Mouse (Mus musculus): ENCODE measurements around the gene Pde8b. TPM values are rescaled to one million over a fixed set of nuclear protein-coding genes. Genes with fewer than 3 reads are reported as not detected.
"Not testable (repeated sequence)": the region's sequence is repeated elsewhere in the genome, so short reads cannot be mapped to it uniquely, and the experiment has no call there.

Gene Pde8b
- total RNA-seq, 4 experiments from 2014 or later: 2.5 to 5.2 (median 3.2) TPM

DNA sequence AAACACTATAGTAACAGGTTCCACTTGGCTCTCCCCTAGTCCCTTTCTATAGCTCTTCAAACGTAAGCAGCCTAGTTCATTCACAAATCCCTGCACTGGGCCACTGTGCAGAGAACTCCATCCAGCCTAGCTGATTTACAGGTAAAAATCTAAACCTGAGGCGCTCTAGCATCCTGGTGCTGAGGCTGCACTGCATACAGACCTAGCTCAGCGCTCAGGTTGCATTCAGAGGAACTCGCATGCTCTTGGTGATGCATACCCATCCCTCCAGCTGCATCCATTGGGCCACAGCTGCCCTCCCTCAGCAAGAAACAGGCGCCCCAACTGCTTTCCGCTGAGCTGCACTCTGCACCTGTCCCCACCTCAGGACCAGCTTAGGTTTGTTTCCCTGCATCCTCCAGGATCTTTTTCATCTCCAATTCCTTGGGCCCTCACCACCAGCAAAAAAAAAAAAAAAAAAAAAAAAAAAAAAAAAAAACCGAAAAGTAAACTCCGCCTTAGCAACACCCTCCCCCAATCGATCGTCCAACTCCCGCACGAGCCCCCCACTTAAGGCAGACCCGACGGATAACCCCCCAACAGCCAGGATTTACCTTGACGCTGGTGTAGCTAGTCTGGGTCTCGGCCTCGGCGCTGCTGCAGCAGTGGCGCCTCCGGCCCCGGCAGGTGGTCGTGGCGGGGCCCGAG, 28.1 kb downstream of the Pde8b start:
- no peak for DNase-seq (ENCODE audit: low spot score)

DNA sequence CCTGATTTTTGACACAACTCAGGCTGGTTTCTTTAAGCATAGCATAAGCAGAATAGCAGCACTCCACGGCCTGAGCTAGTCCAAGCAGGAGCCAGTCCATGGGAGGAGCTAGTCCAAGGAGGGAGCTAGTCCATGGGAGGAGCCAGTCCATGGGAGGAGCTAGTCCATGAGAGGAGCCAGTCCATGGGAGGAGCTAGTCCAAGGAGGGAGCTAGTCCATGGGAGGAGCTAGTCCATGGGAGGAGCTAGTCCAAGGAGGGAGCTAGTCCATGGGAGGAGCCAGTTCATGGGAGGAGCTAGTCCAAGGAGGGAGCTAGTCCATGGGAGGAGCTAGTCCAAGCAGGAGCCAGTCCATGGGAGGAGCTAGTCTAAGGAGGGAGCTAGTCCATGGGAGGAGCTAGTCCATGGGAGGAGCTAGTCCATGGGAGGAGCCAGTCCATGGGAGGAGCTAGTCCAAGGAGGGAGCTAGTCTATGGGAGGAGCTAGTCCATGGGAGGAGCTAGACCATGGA, 34.4 kb downstream of the Pde8b start:
- DNase-seq (ENCODE audit: low spot score): not testable (repeated sequence)

DNA sequence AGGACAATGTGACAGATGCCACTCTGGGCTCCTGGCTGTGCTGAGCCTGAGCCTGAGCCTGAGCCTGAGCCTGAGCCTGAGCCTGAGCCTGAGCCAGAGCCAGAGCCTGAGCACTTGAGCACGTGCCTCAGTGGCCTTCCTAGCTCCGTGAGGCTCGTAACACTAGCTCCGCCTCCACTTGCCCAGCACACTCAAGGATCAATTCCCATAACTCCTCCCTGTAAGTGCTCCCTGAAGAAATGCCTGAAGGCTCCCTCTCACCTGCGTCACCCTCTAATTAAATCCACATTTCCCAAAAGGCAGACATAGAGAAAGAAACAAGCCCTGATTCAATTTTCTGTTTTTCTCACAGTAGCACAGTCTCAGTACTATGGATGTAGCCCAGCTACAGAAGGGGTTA, 37.8 kb downstream of the Pde8b start:
- no peak for DNase-seq (ENCODE audit: low spot score)

DNA sequence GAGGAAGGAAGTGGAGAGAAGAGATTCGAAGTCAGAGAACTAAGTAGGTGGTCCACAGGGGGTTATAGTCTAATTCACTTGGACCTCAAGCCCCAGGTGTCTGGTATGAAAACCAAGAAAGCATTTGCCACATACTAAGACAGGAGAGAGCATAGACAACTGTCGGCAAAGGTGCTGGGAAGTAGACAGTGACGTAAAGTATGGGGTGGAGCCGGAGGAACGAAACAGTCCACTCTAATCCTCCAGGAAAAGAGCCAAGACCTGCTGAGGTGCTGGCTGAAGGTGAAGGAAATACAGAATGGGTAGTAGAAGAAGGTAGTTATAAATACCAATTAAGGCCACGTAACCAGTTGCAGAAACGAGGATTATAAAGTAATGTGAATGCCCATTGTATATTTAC, 42.8 kb downstream of the Pde8b start:
- not testable (repeated sequence) for DNase-seq (ENCODE audit: low spot score)

DNA sequence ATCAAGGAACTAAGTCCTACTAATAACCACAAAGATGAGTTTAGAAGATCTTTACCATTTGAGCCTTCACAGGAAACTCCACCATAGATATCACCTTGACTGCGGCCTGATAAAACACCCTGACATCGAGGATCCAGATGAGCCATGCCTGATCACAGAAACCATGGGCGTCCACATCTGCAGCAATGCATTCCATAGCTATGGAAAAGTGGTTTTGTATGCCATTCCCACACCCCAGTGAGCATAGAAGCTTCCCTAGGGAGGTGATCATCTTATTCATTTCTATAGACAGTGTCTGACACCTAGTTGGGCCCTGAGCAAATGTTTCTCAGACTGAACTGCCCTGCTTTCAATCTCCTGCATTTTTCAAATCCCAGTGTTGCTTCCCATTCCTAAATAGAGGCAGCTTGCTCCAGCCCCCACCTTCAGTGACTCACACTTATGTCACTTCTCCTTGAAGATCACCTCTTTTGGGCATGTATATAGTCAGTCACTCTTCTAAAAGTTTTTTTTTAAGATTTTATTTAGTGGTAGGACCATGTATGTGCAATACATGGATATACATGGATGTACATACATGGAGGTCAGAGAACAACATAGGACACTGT, 47.9 kb downstream of the Pde8b start:
- no peak for DNase-seq (ENCODE audit: low spot score)

DNA sequence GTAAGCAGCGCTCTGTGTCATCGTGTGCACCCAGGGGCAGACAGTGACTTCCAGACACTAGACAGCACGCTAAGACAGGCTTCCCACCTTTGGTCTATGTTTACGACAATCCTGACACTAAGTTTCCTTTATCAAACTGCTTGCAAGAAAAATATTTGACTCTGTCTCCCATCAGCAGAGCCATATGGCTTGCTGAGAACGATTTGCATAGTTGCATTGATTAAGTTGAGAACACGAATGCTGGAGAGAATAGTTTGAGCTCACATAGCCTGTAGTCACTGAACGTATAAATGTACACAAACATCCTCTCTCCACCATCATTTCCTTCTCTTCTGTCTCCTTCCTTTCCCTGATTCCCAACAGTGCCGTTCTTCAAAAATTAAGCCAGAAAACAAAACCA, 49.3 kb downstream of the Pde8b start:
- DNase-seq (ENCODE audit: low spot score): no peak

DNA sequence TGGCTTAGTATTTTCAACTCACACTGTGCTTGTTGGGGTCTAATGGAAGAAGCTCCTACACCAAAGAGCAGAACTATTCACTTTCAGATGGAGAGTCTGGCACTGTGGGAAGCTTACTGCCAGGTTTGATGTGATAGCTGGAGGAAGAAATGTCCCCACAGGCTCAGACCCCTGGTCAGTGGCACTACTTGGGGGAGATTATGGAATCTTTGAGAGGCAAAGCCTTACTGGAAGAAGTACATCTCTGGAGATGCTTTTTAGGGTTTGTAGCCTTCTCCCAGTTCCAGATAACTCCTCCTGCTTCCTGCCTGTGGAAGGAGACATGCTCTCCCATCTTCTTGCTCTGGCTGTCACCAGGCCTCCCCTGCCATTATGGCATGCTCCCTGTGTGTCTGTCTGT, 50.1 kb downstream of the Pde8b start:
- DNase-seq (ENCODE audit: low spot score): no peak

DNA sequence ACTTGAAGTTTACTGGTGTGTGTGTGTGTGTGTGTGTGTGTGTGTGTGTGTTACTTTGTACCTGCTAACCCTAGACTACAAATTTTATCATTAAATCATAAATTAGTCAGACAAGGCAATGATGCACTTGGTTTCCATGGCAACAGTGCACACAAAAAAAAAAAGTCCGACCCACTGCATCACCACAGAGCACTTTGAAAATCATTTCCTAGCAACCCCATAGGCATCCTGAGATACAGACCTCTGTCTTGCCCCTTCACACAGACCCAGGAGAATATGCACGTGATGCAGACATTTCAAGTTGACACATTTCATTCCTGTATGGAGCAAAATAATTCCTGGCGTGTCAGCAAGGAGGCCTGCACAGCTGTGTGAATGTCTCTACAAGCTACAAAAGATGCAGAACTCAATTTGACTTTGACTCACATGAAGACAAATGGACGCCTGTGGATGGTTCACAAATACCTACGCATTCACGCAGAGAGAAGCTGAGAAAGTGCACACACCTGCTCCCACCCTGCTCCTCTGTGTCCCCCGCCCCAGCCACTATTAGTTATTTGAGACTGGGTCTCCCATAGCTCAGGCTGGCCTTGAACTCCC, 53.9 kb downstream of the Pde8b start:
- no peak for DNase-seq (ENCODE audit: low spot score)

DNA sequence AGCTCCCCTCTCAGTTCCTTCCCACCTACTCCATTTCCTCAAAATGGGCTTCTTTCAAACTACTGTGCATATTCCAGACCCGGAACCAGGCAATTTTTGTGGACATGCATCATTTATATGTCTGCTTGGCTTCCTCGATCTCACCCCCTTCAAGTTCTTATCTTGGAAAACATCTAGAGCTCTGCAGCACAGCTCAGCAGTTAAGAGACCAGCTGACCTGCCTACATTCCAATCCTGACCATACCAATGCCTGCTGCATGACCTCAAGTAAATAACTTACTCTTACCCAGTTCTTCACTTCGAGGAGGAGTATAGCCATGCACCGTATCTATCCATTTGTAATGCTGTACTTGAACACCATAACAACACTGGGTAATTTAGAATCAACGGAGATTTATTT, 58.2 kb downstream of the Pde8b start:
- no peak for DNase-seq (ENCODE audit: low spot score)

DNA sequence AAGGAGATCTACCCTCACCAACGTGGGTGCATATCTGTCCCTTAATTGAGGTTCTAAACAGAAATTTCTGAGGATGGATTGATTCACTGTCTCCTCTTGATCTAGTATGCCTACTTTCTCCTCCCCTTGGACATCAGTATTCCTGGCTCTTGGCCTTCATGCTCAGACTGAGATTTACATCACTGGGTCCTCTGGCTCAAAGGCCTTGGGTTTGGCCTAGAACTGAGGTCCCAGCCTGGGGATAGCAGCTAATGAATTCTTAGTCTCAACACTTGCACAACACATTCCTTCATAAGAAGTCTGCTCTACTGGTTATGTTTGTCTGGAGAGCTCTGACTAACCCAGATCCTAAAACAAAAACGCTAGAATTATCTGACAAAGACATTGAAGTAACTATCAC, 61.0 kb downstream of the Pde8b start:
- DNase-seq (ENCODE audit: low spot score): no peak

DNA sequence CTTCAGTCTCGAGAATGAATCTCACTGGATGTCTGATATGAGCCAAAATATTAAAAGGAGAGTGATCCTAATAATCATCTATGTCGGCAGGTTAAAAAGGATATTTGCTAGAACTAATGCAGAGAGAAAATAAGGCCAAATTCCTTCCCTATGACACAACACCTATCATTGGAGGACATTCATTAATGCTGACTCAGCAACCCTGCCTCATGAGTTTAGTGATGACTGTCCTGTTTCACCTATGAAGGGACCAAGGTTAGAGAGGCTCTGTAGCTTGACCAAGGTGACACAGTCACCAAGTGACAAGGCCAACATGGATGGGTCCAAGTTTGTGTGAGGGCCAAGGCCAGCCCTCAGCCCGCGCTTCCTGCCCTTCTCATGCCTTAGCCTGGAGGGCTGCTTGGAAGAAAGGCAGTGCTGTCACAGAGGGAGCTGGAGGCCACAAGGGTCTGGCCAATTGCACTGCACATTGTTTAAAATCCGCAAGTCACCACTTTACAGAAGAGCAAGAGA, 62.9 kb downstream of the Pde8b start:
- DNase-seq (ENCODE audit: low spot score): no peak

DNA sequence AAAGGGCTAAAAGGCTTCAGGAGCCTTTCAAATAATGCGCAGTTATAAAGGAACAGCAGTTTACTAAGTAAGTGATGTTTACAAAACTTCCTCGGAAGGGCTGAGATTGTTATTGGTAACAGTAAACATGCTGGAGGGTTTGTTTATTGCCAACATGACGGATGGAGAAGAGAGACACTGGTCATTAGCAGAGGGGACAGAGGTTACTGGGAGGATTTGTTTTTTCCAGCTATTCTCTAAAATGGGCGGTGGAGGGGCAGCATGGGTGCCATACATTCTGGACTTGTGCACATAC, 63.4 kb downstream of the Pde8b start:
- DNase-seq (ENCODE audit: low spot score): no peak

DNA sequence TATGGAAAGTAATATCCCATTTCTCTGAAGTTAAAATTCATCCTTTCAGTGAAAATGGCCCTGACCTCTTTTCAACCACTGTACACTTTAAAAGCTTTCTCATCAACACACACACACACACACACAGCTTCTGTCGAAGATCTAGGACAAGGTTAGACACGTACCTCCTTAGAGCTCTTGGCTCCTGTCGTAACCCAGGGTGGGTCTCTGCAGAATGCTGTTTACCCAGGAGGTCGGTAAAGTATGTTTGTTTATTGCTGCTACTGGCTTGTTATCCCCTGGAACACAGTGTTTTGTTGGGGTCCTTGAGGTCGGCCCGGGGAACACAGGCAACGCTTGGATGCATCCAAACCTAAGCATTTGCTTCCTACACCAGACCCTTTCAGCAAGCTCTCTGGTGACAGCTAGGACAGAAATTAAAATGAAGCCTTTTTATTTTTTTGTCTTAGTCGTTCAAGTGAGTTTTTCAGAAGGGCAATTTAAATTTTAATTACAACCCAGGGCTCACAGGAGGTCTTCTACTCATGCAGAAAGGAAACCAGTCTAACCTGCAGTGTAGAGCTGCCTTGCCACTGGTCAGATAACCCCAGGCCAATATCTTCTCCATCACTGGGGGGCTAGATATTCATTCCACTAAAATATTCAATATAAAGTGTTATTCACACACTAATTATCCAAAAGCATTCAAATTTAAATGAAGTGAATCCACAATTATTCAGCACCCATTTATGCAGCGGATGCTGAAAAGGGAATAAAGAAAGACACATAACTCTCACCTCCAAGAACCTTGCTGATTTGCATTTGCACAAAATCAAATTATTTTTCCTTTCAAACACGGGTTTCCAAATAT, 64.0 kb downstream of the Pde8b start:
- no peak for DNase-seq (ENCODE audit: low spot score)

DNA sequence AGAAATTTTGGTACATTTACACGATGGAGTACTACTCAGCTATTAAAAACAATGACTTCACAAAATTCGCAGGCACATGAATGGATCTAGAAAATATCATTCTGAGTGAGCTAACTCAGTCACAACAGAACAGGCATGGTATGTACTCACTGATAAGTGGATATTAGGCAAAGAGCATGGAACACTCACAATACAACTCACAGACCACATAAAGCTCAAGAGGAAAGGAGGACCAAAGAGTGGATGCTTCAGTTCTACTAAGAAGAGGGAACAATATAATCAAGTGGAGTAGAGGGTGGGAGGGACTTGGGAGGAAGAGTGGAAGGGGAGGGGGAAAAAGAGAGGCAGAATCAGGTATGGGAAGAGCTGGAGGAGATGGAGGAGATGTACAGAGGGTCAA, 66.5 kb downstream of the Pde8b start:
- DNase-seq (ENCODE audit: low spot score): no peak

DNA sequence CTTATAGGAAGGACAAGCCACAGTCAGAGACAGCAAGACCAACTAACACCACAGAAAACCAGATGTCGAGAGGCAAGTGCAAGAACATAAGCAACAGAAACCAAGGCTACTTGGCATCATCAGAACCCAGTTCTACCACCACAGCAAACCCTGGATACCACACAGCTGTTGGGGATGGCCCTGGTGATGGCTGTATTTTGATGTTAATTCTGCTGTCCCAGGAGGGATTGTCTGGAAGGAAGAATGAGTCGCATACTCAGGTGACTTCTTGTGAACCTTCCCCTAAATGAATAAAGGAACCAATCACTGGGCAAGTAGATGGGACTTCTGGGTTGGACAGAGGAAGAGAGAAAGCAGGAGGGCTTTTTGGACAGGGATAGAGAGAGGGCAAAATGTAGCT, 69.9 kb downstream of the Pde8b start:
- no peak for DNase-seq (ENCODE audit: low spot score)

DNA sequence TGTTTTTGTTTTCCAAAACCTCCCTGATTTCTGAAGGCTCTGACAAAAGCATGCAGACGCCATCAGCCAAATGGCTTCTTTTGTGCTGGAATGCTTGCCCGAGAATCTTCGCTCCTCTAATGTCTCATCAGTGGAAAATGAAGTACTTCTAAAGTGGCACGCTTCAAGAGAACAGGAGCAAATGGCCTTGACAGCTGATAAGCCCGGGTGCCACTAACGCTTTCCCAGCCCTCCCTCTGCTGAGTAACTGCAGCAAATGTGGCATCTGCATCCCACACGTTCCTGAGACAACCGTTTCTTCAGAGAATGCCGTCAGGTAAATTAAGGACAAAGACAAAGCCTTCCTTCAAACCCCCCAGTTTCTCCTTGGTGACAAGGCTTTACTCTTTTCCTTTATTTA, 72.8 kb downstream of the Pde8b start:
- no peak for DNase-seq (ENCODE audit: low spot score)

DNA sequence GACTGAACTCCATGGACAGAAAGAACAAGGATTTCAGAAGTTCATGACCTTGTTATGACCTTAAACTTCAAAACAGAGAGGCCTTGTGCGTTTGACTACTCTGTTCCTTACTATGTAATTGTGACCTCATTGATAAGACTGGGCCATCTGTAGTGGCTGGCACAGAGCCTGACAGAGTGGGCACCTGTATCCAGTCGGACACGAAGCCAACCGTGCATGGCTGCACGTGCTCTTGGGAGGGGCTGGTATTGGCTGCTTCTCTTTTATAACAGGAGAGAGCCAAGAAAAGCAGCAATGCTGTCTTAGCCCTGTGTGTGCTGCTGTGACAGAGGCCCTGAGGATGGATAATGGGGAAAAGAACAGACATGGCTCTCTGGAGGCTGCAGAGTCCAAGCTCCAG, 73.7 kb downstream of the Pde8b start:
- DNase-seq (ENCODE audit: low spot score): no peak

DNA sequence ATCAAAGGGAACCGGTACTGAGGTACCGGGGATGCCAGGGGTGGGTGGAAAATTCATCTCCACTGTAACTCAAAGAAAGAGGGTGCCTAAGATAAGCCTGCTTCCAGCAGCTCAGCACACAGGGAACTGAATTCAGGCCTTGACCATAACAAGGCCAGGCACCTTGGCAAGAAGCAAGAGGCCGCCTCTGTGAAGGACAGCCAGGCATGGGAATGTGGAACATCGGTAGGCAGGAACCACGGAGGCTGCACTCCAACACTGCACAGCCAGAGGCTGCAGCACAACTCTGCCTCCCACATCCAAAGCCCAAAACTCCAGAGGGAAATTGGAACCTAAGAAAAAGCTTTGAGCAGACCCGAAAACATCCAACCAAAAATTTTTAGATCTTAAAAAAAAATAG, 75.9 kb downstream of the Pde8b start:
- DNase-seq (ENCODE audit: low spot score): no peak

DNA sequence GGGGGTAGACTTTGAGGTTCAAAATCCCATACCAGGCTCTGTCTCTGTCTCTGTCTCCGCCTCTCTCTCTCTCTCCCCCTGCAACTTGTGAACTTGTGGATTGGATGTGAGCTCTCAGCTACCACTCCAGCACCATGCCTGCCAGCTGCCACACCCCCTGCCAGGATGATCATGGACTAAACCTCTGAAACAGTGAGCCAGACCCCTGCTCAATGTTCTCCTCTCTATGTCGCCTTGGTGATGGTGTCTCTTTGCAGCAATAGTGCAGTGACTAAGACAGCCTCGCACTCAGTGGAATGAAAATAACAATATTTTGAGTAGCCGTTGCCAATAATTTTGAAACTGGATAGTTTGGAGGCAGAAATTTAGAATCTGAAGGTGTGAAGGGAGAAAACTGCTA, 77.8 kb downstream of the Pde8b start:
- DNase-seq (ENCODE audit: low spot score): no peak

DNA sequence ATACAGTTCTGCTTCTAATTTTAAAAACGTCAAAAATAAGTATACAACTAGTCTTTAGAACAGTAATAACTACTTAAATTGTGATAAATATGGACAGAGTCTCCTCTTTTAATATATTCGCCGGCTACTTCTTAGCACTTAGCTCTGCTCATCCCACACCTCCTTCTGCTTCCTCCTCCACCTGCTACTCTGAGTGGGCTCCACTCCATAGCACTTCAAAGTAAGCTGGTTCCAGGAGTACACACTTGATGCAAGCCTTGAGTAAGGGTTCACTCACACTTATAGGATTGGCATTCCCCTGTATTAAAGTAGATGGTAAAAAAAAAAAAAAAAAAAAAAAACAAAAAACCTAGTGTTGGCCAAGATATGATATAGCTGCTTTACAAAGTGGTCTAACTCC, 89.9 kb downstream of the Pde8b start:
- DNase-seq (ENCODE audit: low spot score): no peak

DNA sequence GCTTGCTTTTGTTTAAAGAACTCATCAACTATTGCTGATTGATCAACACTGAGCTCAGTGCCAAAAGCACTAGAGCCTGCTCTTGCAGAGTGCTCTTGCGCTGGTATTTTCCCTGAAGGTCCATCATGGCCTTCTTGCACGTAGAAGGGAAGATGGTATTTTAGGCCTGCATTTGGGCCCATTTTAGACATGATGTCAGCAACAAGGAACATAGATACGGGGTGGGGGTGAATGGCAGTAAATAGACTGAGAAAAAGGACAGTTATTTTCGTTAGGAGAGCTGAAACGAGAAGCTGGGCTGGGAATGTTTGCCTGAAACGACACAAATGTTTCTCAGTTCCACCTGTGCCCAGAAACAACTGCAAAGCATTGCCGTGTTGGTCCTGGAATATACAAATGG, 91.2 kb downstream of the Pde8b start:
- DNase-seq (ENCODE audit: low spot score): no peak

DNA sequence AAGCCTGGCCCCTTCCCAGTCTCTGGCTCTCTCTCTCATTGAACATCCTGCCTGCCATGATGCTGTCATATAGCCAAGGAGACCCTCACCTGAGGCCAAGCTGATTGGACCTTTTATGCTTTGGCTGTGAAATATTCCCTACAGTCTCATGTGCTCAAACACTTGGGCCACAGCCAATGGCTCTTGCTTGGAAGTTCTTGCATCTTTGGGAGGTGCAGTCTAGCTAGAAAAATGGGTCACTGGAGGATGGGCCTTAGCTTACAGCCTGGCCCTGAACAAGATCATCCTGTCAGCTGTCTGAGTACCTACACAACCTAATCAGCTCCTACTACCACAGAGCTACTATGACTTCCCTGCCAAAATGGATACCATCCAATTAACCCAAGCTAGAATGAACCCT, 105.4 kb downstream of the Pde8b start:
- no peak for DNase-seq (ENCODE audit: low spot score)
